13 mouse cellular contexts compared by ENCODE assay signal in genomic region chr3:53477468-53477867, GRCm38 (mm10). TPM values are rescaled to one million over a fixed set of nuclear protein-coding genes. Genes with fewer than 3 reads are reported as not detected.
DNase-seq lines count a peak whose midpoint lies in the region; ATAC-seq and TF ChIP-seq lines count a peak whose summit lies in the region.
"Had no signal": no experiment of that assay in that cellular context is flagged by ENCODE, and none has a peak within 500 bp of the region (broad histone marks: within the 10 kb centered on the region; RNA-seq: fewer than 3 reads in every experiment).

No protein-coding gene starts in this region.

- no peak overlapping the region for H3K4me3 ChIP-seq in embryonic facial prominence, embryonic 14.5 days (ENCODE audit: low read depth, low read length)
- no peak overlapping the region for H3K4me3 ChIP-seq in embryonic facial prominence, embryonic 10.5 days
- H3K4me3 ChIP-seq in neural tube, embryonic 13.5 days: no peak overlapping the region
- no peak overlapping the region for H3K4me3 ChIP-seq in neural tube, embryonic 15.5 days (replicated peaks)
- H3K4me3 ChIP-seq in myocyte: no peak overlapping the region
- H3K4me3 ChIP-seq in intestine, embryonic 16.5 days (ENCODE audit: low read length): no peak overlapping the region
- H3K4me3 ChIP-seq: forebrain, embryonic 13.5 days; limb, embryonic 12.5 days; neural tube, embryonic 12.5 days had no signal

- no peak overlapping the region for H3ac ChIP-seq in myocyte (ENCODE audit: control insufficient read depth, insufficient read length)

- H3K9ac ChIP-seq in embryonic facial prominence, embryonic 14.5 days (ENCODE audit: low read depth, low read length): no peak overlapping the region
- no peak overlapping the region for H3K9ac ChIP-seq in neural tube, embryonic 13.5 days
- H3K9ac ChIP-seq in neural tube, embryonic 15.5 days (replicated peaks): no peak overlapping the region
- H3K9ac ChIP-seq in intestine, embryonic 16.5 days (ENCODE audit: low read depth, low read length): no peak overlapping the region
- H3K9ac ChIP-seq: forebrain, embryonic 13.5 days; limb, embryonic 12.5 days; neural tube, embryonic 12.5 days had no signal

- no peaks in the 10 kb centered on the region for H3K79me2 ChIP-seq in myocyte (ENCODE audit: control insufficient read depth, insufficient read depth)

- whole genome bisulfite sequencing in embryonic facial prominence, embryonic 14.5 days: 85% methylated on average over 17 of the region's 17 CpGs
- WGBS in embryonic facial prominence, embryonic 10.5 days: 93% methylated on average over 17 of the region's 17 CpGs
- WGBS in neural tube, embryonic 13.5 days: 83% methylated on average over 17 of the region's 17 CpGs
- 78% methylated on average over 17 of the region's 17 CpGs for WGBS in neural tube, embryonic 15.5 days
- WGBS in intestine, embryonic 16.5 days: 91% methylated on average over 17 of the region's 17 CpGs

- no peaks in the 10 kb centered on the region for H3K9me3 ChIP-seq in embryonic facial prominence, embryonic 14.5 days (ENCODE audit: control insufficient read depth, low read length)
- no peaks in the 10 kb centered on the region for H3K9me3 ChIP-seq in embryonic facial prominence, embryonic 10.5 days
- H3K9me3 ChIP-seq in neural tube, embryonic 13.5 days: no peaks in the 10 kb centered on the region
- no peaks in the 10 kb centered on the region for H3K9me3 ChIP-seq in neural tube, embryonic 15.5 days (replicated peaks)
- H3K9me3 ChIP-seq in intestine, embryonic 16.5 days (ENCODE audit: control insufficient read depth, low read length): no peaks in the 10 kb centered on the region
- H3K9me3 ChIP-seq: forebrain, embryonic 13.5 days; limb, embryonic 12.5 days; neural tube, embryonic 12.5 days had no signal

- ATAC-seq in embryonic facial prominence, embryonic 14.5 days (ENCODE audit: low read depth): peak; percentile 41; the same call in 1 of the 2 replicates
- ATAC-seq in neural tube, embryonic 13.5 days (ENCODE audit: low read depth): 0 out of 2 replicates have a peak, but pooled peaks have one; percentile 45
- no peak for ATAC-seq in neural tube, embryonic 15.5 days (ENCODE audit: low FRiP score)
- ATAC-seq in intestine, embryonic 16.5 days: no peak
- ATAC-seq: forebrain, embryonic 13.5 days had no signal

- no peaks in the 10 kb centered on the region for H3K4me1 ChIP-seq in embryonic facial prominence, embryonic 14.5 days (ENCODE audit: control insufficient read depth, insufficient read depth, low read length)
- H3K4me1 ChIP-seq in embryonic facial prominence, embryonic 10.5 days: no peaks in the 10 kb centered on the region
- H3K4me1 ChIP-seq in neural tube, embryonic 13.5 days (replicated peaks): no peaks in the 10 kb centered on the region
- no peaks in the 10 kb centered on the region for H3K4me1 ChIP-seq in neural tube, embryonic 15.5 days
- no peaks in the 10 kb centered on the region for H3K4me1 ChIP-seq in intestine, embryonic 16.5 days (ENCODE audit: control insufficient read depth, insufficient read depth, low read length)
- H3K4me1 ChIP-seq: forebrain, embryonic 13.5 days; limb, embryonic 12.5 days; neural tube, embryonic 12.5 days had no signal

- peak; percentile 51 for DNase-seq in embryonic facial prominence, embryonic 14.5 days (ENCODE audit: low spot score)
- no peak for DNase-seq in embryonic facial prominence, embryonic 10.5 days (ENCODE audit: low spot score)
- DNase-seq in kidney, adult 18-20 months: peak; percentile 83
- no peak for DNase-seq in retina, postnatal 1 day
- DNase-seq: adrenal gland, postnatal 25 days; thymus, postnatal 4 days had no signal

- H3K4me2 ChIP-seq in embryonic facial prominence, embryonic 14.5 days (ENCODE audit: low read depth, low read length): no peak overlapping the region
- H3K4me2 ChIP-seq in neural tube, embryonic 13.5 days: no peak overlapping the region
- H3K4me2 ChIP-seq in neural tube, embryonic 15.5 days: no peak overlapping the region
- H3K4me2 ChIP-seq in myocyte (ENCODE audit: low read depth): no peak overlapping the region
- no peak overlapping the region for H3K4me2 ChIP-seq in intestine, embryonic 16.5 days (ENCODE audit: low read depth, low read length)
- H3K4me2 ChIP-seq: forebrain, embryonic 13.5 days; limb, embryonic 12.5 days; neural tube, embryonic 12.5 days had no signal

- no peak overlapping the region for H3K27ac ChIP-seq in embryonic facial prominence, embryonic 14.5 days (replicated peaks; ENCODE audit: low read depth, low read length)
- no peak overlapping the region for H3K27ac ChIP-seq in embryonic facial prominence, embryonic 10.5 days (replicated peaks)
- no peak overlapping the region for H3K27ac ChIP-seq in neural tube, embryonic 13.5 days (replicated peaks)
- H3K27ac ChIP-seq in neural tube, embryonic 15.5 days (replicated peaks): no peak overlapping the region
- H3K27ac ChIP-seq in intestine, embryonic 16.5 days (ENCODE audit: low read length): no peak overlapping the region
- H3K27ac ChIP-seq: forebrain, embryonic 13.5 days; limb, embryonic 12.5 days; neural tube, embryonic 12.5 days had no signal

- TF ChIP-seq POLR2A in myocyte (IDR thresholded peaks at IDR 0.05; ENCODE audit: insufficient read length, low read depth): no peak

- no peaks in the 10 kb centered on the region for H3K27me3 ChIP-seq in embryonic facial prominence, embryonic 14.5 days (replicated peaks; ENCODE audit: control insufficient read depth, insufficient read depth, low read length)
- no peaks in the 10 kb centered on the region for H3K27me3 ChIP-seq in embryonic facial prominence, embryonic 10.5 days (replicated peaks; ENCODE audit: low read depth, poor library complexity, severe bottlenecking)
- no peaks in the 10 kb centered on the region for H3K27me3 ChIP-seq in neural tube, embryonic 13.5 days
- H3K27me3 ChIP-seq in neural tube, embryonic 15.5 days (replicated peaks): no peaks in the 10 kb centered on the region
- H3K27me3 ChIP-seq in myocyte (ENCODE audit: control insufficient read depth, insufficient read depth, insufficient read length): no peaks in the 10 kb centered on the region
- H3K27me3 ChIP-seq in intestine, embryonic 16.5 days (replicated peaks; ENCODE audit: control insufficient read depth, insufficient read depth, low read length): no peaks in the 10 kb centered on the region
- H3K27me3 ChIP-seq: forebrain, embryonic 13.5 days; limb, embryonic 12.5 days; neural tube, embryonic 12.5 days had no signal

- peaks cover 95% of the 10 kb centered on the region for H3K36me3 ChIP-seq in embryonic facial prominence, embryonic 14.5 days (ENCODE audit: control insufficient read depth, insufficient read depth, low read length)
- peaks cover 98% of the 10 kb centered on the region for H3K36me3 ChIP-seq in embryonic facial prominence, embryonic 10.5 days (replicated peaks)
- peaks cover 93% of the 10 kb centered on the region for H3K36me3 ChIP-seq in neural tube, embryonic 13.5 days
- peaks cover 84% of the 10 kb centered on the region for H3K36me3 ChIP-seq in neural tube, embryonic 15.5 days
- peaks cover 30% of the 10 kb centered on the region for H3K36me3 ChIP-seq in myocyte (ENCODE audit: control insufficient read depth, insufficient read depth)
- H3K36me3 ChIP-seq in intestine, embryonic 16.5 days (ENCODE audit: control insufficient read depth, insufficient read depth, low read length): peaks cover 38% of the 10 kb centered on the region

TF ChIP-seq in myocyte, 11 proteins besides CTCF, POLR2A, EP300 and RAD21:
- TF ChIP-seq USF1 (IDR thresholded peaks at IDR 0.05; ENCODE audit: low read depth) (no peak), MYOG (IDR thresholded peaks at IDR 0.05; ENCODE audit: control insufficient read depth in 1 of 3, insufficient read depth in 1 of 3, insufficient read length in 2 of 3, low read depth in 2 of 3) (peak in 2 of 3 experiments; percentile 66 to 83), MYOD1 (IDR thresholded peaks at IDR 0.05; ENCODE audit: control insufficient read depth in 1 of 3, insufficient read length in 2 of 3, low read depth in 2 of 3) (peak in 2 of 3 experiments; percentile 50 to 83)

RNA-seq across cellular contexts. Expression of gene Stoml3, which starts 11.0 kb away (rescaled TPM):
- polyA plus RNA-seq in embryonic facial prominence, embryonic 14.5 days (2014; fragmentation: Nextera tagmentation; extraction: Ambion mirVana): 0.18 and 1.4 TPM in 2 replicates
- 0.08 TPM in 1 of 2 replicates, not detected in the other for polyA plus RNA-seq in embryonic facial prominence, embryonic 10.5 days (2016; fragmentation: Nextera tagmentation; extraction: Ambion mirVana)
- not detected in 2 replicates for polyA plus RNA-seq in neural tube, embryonic 13.5 days (2015; fragmentation: Nextera tagmentation; extraction: Ambion mirVana)
- 0.19 TPM in 2 replicates for polyA plus RNA-seq in neural tube, embryonic 15.5 days (2015; fragmentation: Nextera tagmentation; extraction: Ambion mirVana)
- polyA plus RNA-seq in myocyte (2012; fragmentation: generic; extraction: Trizol): not detected
- polyA plus RNA-seq in intestine, embryonic 16.5 days (2015; fragmentation: Nextera tagmentation; extraction: Ambion mirVana): not detected in 2 replicates
- polyA plus RNA-seq: forebrain, embryonic 13.5 days; limb, embryonic 12.5 days had no signal

RNA-seq across cellular contexts. Expression of gene Proser1, which starts 14.0 kb away (rescaled TPM):
- 10.5 and 12.9 TPM in 2 replicates for polyA plus RNA-seq in embryonic facial prominence, embryonic 14.5 days (2014; fragmentation: Nextera tagmentation; extraction: Ambion mirVana)
- polyA plus RNA-seq in embryonic facial prominence, embryonic 10.5 days (2016; fragmentation: Nextera tagmentation; extraction: Ambion mirVana): 23.5 and 24.7 TPM in 2 replicates
- 25.6 and 25.7 TPM in 2 replicates for polyA plus RNA-seq in neural tube, embryonic 13.5 days (2015; fragmentation: Nextera tagmentation; extraction: Ambion mirVana)
- polyA plus RNA-seq in neural tube, embryonic 15.5 days (2015; fragmentation: Nextera tagmentation; extraction: Ambion mirVana): 16.6 and 19.1 TPM in 2 replicates
- polyA plus RNA-seq in myocyte (2012; fragmentation: generic; extraction: Trizol): 6.5 TPM
- 10.1 and 10.7 TPM in 2 replicates for polyA plus RNA-seq in intestine, embryonic 16.5 days (2015; fragmentation: Nextera tagmentation; extraction: Ambion mirVana)

RNA-seq across cellular contexts. Expression of gene Nhlrc3, which starts 14.3 kb away (rescaled TPM):
- polyA plus RNA-seq in embryonic facial prominence, embryonic 14.5 days (2014; fragmentation: Nextera tagmentation; extraction: Ambion mirVana): 10.2 and 10.6 TPM in 2 replicates
- 10.6 and 11.0 TPM in 2 replicates for polyA plus RNA-seq in embryonic facial prominence, embryonic 10.5 days (2016; fragmentation: Nextera tagmentation; extraction: Ambion mirVana)
- polyA plus RNA-seq in neural tube, embryonic 13.5 days (2015; fragmentation: Nextera tagmentation; extraction: Ambion mirVana): 8.4 and 8.7 TPM in 2 replicates
- polyA plus RNA-seq in neural tube, embryonic 15.5 days (2015; fragmentation: Nextera tagmentation; extraction: Ambion mirVana): 7.0 and 8.9 TPM in 2 replicates
- polyA plus RNA-seq in myocyte (2012; fragmentation: generic; extraction: Trizol): 3.7 TPM
- polyA plus RNA-seq in intestine, embryonic 16.5 days (2015; fragmentation: Nextera tagmentation; extraction: Ambion mirVana): 19.3 and 23.0 TPM in 2 replicates

Comparison
In these comparisons a context has a peak if more than half of its experiments do, and no peak if none do; other contexts are left out.
1. ATAC-seq: peak in embryonic facial prominence, embryonic 14.5 days (single experiment) and neural tube, embryonic 13.5 days (single experiment); none in neural tube, embryonic 15.5 days (single experiment) and intestine, embryonic 16.5 days (single experiment).
2. DNase-seq: peak in embryonic facial prominence, embryonic 14.5 days (single experiment) and kidney, adult 18-20 months (single experiment); none in embryonic facial prominence, embryonic 10.5 days (single experiment) and retina, postnatal 1 day (single experiment).